Mouse (Mus musculus) heart, embryonic 11.5 days (tissue): Measurements from ENCODE around the gene Tmco1. TPM values are rescaled to one million over a fixed set of nuclear protein-coding genes. Genes with fewer than 3 reads are reported as not detected.

Source experiments
- ATAC-seq: fragments of 200-750 bp; cut with Nextera tagmentation; replicated peaks from 2 replicates; pipeline ENCODE4 v1.8.0; 2017; ENCODE audit warnings: moderate library complexity; ENCODE audit not compliant: insufficient number of reproducible peaks, low FRiP score, low TSS enrichment
- H3K27ac ChIP-seq: fragments of 300-500 bp; sonication (generic); 2 replicates; pipeline ENCODE4 v1.5.1; 2014; ENCODE audit warnings: mild to moderate bottlenecking, low read depth, low read length
- H3K27me3 ChIP-seq: fragments of 300-500 bp; sonication (generic); 2 replicates; pipeline ENCODE4 v1.6.1; 2014; ENCODE audit warnings: mild to moderate bottlenecking, low read length, mixed read lengths; ENCODE audit not compliant: control insufficient read depth, insufficient read depth
- H3K36me3 ChIP-seq: fragments of 300-500 bp; sonication (generic); 2 replicates; pipeline ENCODE4 v1.6.1; 2014; ENCODE audit warnings: mild to moderate bottlenecking, low read length, moderate library complexity, mixed read lengths; ENCODE audit not compliant: control insufficient read depth, insufficient read depth
- H3K4me1 ChIP-seq: fragments of 300-500 bp; sonication (generic); 2 replicates; pipeline ENCODE4 v1.6.1; 2014; ENCODE audit warnings: low read length; ENCODE audit not compliant: control insufficient read depth, insufficient read depth
- H3K4me2 ChIP-seq: fragments of 300-500 bp; sonication (generic); 2 replicates; pipeline ENCODE4 v1.6.1; 2014; ENCODE audit warnings: mild to moderate bottlenecking, moderate library complexity
- H3K4me3 ChIP-seq: fragments of 300-500 bp; sonication (generic); 2 replicates; pipeline ENCODE4 v1.5.1; 2014; ENCODE audit warnings: low read depth, low read length
- H3K9ac ChIP-seq: fragments of 300-500 bp; sonication (generic); 2 replicates; pipeline ENCODE4 v1.6.1; 2014; ENCODE audit warnings: mild to moderate bottlenecking, low read depth, low read length, moderate library complexity
- H3K9me3 ChIP-seq: fragments of 300-500 bp; sonication (generic); replicated peaks from 2 replicates; pipeline ENCODE4 v1.6.1; 2016; ENCODE audit warnings: low read length; ENCODE audit not compliant: control insufficient read depth
- whole genome bisulfite sequencing: fragments of 180-500 bp; shearing (Covaris S2); extraction: QIAGEN DNeasy Blood & Tissue Kit; methylation state at CpG from one replicate; pipeline ENCODE4 v1.1.7; 2014; ENCODE audit not compliant: insufficient replicate concordance; 5-methylcytosine and 5-hydroxymethylcytosine counted together
- polyA plus RNA-seq: library from polyadenylated mRNA; unstranded; fragments of >200 nt; fragmentation: Nextera tagmentation; extraction: Ambion mirVana; gene quantifications from 2 replicates; pipeline ENCODE4 v1.2.1, GENCODE M21; 2014

The Tmco1 gene
- 96.1 and 98.9 TPM in 2 replicates for polyA plus RNA-seq

GRCm38 (mm10) chr1:167308261-167309054 is at the start of gene Tmco1:
Gene Tmco1, plus strand, starts transcription at chr1:167308378.
- peak within 1 kb of the TSS; percentile 66 for H3K4me2 ChIP-seq
- WGBS: under 1% methylated on average over 80 of the region's 82 CpGs

DNA sequence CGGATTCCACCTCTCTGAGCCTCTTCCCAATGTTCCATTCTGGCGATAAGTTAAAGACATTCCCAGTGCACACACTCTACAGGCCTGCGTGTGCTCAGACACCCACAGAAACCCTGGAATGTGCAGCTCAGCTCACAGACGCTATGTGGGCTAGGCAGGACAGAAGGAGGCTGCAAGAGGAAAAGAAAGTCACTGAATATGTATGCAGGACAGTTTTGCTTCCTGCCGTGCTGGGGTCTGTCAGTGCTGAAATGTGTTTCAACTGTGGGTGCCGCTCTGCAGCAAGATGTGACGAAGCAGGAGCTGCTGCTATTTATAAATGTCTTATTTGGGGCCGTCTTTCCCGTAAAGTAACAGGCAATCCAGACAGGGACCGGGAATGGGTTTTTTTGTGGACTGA is 48.5 kb upstream of the Tmco1 start:
- Histone ChIP-seq H3K4me1 (peaks cover 45% of the 10 kb centered on the region), H3K9me3 (no peaks in the 10 kb centered on the region), H3K36me3 (no peaks in the 10 kb centered on the region), H3K27ac (peak overlapping the region; percentile 31), H3K4me2 (peak overlapping the region; percentile 50), H3K9ac (no peak overlapping the region), H3K27me3 (no peaks in the 10 kb centered on the region), H3K4me3 (peak overlapping the region; percentile 14; the same call in 1 of the 2 replicates)
- no peak for ATAC-seq
- 31% methylated on average over 10 of the region's 10 CpGs for WGBS

More at GRCm38 (mm10) chr1:167308261-167309054, at the start of gene Tmco1:
- peaks cover 4% of the 10 kb centered on the region; the same call in 1 of the 2 replicates for H3K4me1 ChIP-seq
- peak within 1 kb of the TSS; percentile 87 for H3K27ac ChIP-seq
- H3K9me3 ChIP-seq: no peaks in the 10 kb centered on the region
- peak within 1 kb of the TSS; percentile 99 for H3K9ac ChIP-seq
- no peaks in the 10 kb centered on the region for H3K27me3 ChIP-seq
- peak within 1 kb of the TSS; percentile 92 for H3K4me3 ChIP-seq
- no peaks in the 10 kb centered on the region for H3K36me3 ChIP-seq
- peak; percentile 97 for ATAC-seq

DNA sequence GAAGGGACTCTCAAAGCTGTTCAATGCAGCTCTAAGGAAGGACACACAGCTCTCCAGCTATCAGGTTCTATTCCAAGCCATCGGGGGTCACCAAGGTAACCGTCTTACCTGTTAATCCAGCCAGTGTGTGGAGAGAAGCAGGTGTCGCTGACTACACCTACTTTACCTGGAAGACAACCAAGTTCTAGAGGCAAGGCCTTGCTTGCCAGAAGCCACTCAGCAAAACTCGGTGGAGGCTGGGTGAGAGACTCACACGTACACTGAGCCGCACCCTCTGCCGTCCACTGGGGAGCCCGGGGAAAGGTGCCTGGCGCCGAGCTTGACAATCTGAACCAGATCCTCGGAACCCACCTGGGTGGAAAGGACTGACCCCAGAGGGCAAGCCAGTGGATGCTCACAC is 46.4 kb upstream of the Tmco1 start:
- no peak overlapping the region for H3K4me2 ChIP-seq
- no peak overlapping the region for H3K27ac ChIP-seq
- ATAC-seq: no peak
- WGBS: 79% methylated on average over 11 of the region's 11 CpGs
- H3K27me3 ChIP-seq: no peaks in the 10 kb centered on the region
- no peaks in the 10 kb centered on the region for H3K9me3 ChIP-seq
- H3K4me1 ChIP-seq: peaks cover 43% of the 10 kb centered on the region
- H3K9ac ChIP-seq: no peak overlapping the region
- no peak overlapping the region for H3K4me3 ChIP-seq
- no peaks in the 10 kb centered on the region for H3K36me3 ChIP-seq

GRCm38 (mm10) chr1:167262489-167263041 is 45.6 kb upstream of the Tmco1 start:
- Histone ChIP-seq H3K36me3 (no peaks in the 10 kb centered on the region), H3K4me2 (no peak overlapping the region), H3K27ac (no peak overlapping the region), H3K4me1 (peaks cover 39% of the 10 kb centered on the region), H3K9me3 (no peaks in the 10 kb centered on the region), H3K4me3 (no peak overlapping the region), H3K9ac (no peak overlapping the region), H3K27me3 (no peaks in the 10 kb centered on the region)
- WGBS: 61% methylated on average over 10 of the region's 10 CpGs
- no peak for ATAC-seq

- Histone ChIP-seq H3K9ac (no peak overlapping the region), H3K4me2 (no peak overlapping the region), H3K9me3 (no peaks in the 10 kb centered on the region), H3K4me3 (no peak overlapping the region), H3K36me3 (no peaks in the 10 kb centered on the region), H3K27ac (no peak overlapping the region), H3K27me3 (no peaks in the 10 kb centered on the region), H3K4me1 (peaks cover 48% of the 10 kb centered on the region)
- ATAC-seq: no peak
- 75% methylated on average over 4 of the region's 4 CpGs for WGBS
Observed at GRCm38 (mm10) chr1:167265366-167265765, 42.8 kb upstream of the Tmco1 start.

- WGBS: 67% methylated on average over 3 of the region's 3 CpGs
- no peak overlapping the region for H3K27ac ChIP-seq
- no peak overlapping the region for H3K4me2 ChIP-seq
- ATAC-seq: no peak
- H3K4me1 ChIP-seq: peaks cover 60% of the 10 kb centered on the region
- H3K27me3 ChIP-seq: no peaks in the 10 kb centered on the region
- H3K9ac ChIP-seq: no peak overlapping the region
- no peaks in the 10 kb centered on the region for H3K36me3 ChIP-seq
- H3K9me3 ChIP-seq: no peaks in the 10 kb centered on the region
- H3K4me3 ChIP-seq: no peak overlapping the region
Observed at GRCm38 (mm10) chr1:167266720-167267119, 41.5 kb upstream of the Tmco1 start.

- peaks cover 53% of the 10 kb centered on the region for H3K4me1 ChIP-seq
- ATAC-seq: no peak
Observed at GRCm38 (mm10) chr1:167268360-167269063, 39.7 kb upstream of the Tmco1 start.

DNA sequence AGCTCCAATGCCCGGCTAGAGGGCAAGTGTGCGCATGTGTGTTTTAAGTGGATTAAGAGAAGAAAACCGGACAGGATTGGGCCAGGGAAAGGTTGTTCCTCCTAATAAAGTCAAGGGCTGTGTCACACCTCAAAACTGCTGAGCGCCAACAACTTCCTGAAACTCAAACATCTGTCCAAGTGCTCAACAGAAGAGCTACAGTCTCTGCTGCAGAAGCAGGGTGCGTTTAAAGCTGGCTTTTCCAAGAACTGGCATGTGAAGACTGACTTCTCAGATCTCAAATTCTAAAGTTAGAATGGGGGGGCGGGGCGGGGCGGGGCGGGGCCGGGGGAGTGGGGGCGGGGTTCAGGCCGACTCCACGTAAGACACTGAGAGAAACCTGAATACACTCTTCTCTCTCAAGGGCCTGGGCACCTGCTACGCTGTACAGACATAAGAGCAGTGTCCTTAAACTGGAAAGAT is 38.8 kb upstream of the Tmco1 start:
- Histone ChIP-seq H3K27ac (peak overlapping the region; percentile 78), H3K9ac (peak overlapping the region; percentile 47), H3K27me3 (no peaks in the 10 kb centered on the region), H3K4me2 (peak overlapping the region; percentile 53), H3K9me3 (no peaks in the 10 kb centered on the region), H3K4me3 (no peak overlapping the region), H3K4me1 (peaks cover 55% of the 10 kb centered on the region), H3K36me3 (no peaks in the 10 kb centered on the region)
- ATAC-seq: no peak
- 33% methylated on average over 14 of the region's 14 CpGs for WGBS

More at GRCm38 (mm10) chr1:167268360-167269063, 39.7 kb upstream of the Tmco1 start:
- Histone ChIP-seq H3K4me3 (no peak overlapping the region), H3K9ac (no peak overlapping the region), H3K27me3 (no peaks in the 10 kb centered on the region), H3K4me2 (0 out of 2 replicates have a peak overlapping the region, but pooled peaks have one; percentile 53), H3K9me3 (no peaks in the 10 kb centered on the region), H3K36me3 (no peaks in the 10 kb centered on the region), H3K27ac (peak overlapping the region; percentile 78)
- 81% methylated on average over 9 of the region's 9 CpGs for WGBS
